Mouse (Mus musculus): ENCODE measurements around the gene Dpm2. TPM values are rescaled to one million over a fixed set of nuclear protein-coding genes. Genes with fewer than 3 reads are reported as not detected.

The Dpm2 gene
- polyA plus RNA-seq, 1 experiment, result 73.7 TPM

GRCm38 (mm10) chr2:32539452-32539981 is 31.1 kb upstream of the Dpm2 start:
- Histone ChIP-seq H3K27me3 (ENCODE audit: control insufficient read depth, insufficient read depth, insufficient read length) (no peaks in the 10 kb centered on the region), H3K79me2 (ENCODE audit: control insufficient read depth, insufficient read depth) (no peaks in the 10 kb centered on the region), H3K4me3 (ENCODE audit: insufficient read depth, poor library complexity, severe bottlenecking) (no peak overlapping the region), H3K36me3 (ENCODE audit: control insufficient read depth, insufficient read depth) (no peaks in the 10 kb centered on the region), H3ac (ENCODE audit: control insufficient read depth, insufficient read length, low read depth) (no peak overlapping the region), H3K79me3 (ENCODE audit: low read depth) (no peaks in the 10 kb centered on the region)
- TF ChIP-seq MYOD1 (IDR thresholded peaks at IDR 0.05; ENCODE audit: control insufficient read depth, insufficient read length, low read depth) (no peak), USF1 (IDR thresholded peaks at IDR 0.05; ENCODE audit: low read depth) (no peak), CTCF (IDR thresholded peaks at IDR 0.05; ENCODE audit: control insufficient read depth, insufficient read depth, insufficient read length) (no peak), CEBPB (IDR thresholded peaks at IDR 0.05; ENCODE audit: low read depth) (no peak), MAX (IDR thresholded peaks at IDR 0.05) (no peak), MYOG (IDR thresholded peaks at IDR 0.05; ENCODE audit: control insufficient read depth, extremely low read depth, insufficient read length) (no peak), FOSL1 (IDR thresholded peaks at IDR 0.05; ENCODE audit: insufficient read depth, low read length, poor library complexity, severe bottlenecking) (no peak)

GRCm38 (mm10) chr2:32541333-32541908 is 29.2 kb upstream of the Dpm2 start:
- no peaks in the 10 kb centered on the region for H3K36me3 ChIP-seq (ENCODE audit: control insufficient read depth, insufficient read depth)
- H3ac ChIP-seq (ENCODE audit: control insufficient read depth, insufficient read length, low read depth), result no peak overlapping the region
- no peak overlapping the region for H3K4me3 ChIP-seq (ENCODE audit: insufficient read depth, poor library complexity, severe bottlenecking)
- no peaks in the 10 kb centered on the region for H3K27me3 ChIP-seq (ENCODE audit: control insufficient read depth, insufficient read depth, insufficient read length)
- no peaks in the 10 kb centered on the region for H3K79me3 ChIP-seq (ENCODE audit: low read depth)
- TF ChIP-seq USF1 (IDR thresholded peaks at IDR 0.05; ENCODE audit: low read depth) (no peak), FOSL1 (IDR thresholded peaks at IDR 0.05; ENCODE audit: insufficient read depth, low read length, poor library complexity, severe bottlenecking) (no peak), CTCF (IDR thresholded peaks at IDR 0.05; ENCODE audit: control insufficient read depth, insufficient read depth, insufficient read length) (no peak), CEBPB (IDR thresholded peaks at IDR 0.05; ENCODE audit: low read depth) (no peak), MYOG (IDR thresholded peaks at IDR 0.05; ENCODE audit: control insufficient read depth, extremely low read depth, insufficient read length) (no peak), MAX (IDR thresholded peaks at IDR 0.05) (no peak), MYOD1 (IDR thresholded peaks at IDR 0.05; ENCODE audit: control insufficient read depth, insufficient read length, low read depth) (no peak)
- no peaks in the 10 kb centered on the region for H3K79me2 ChIP-seq (ENCODE audit: control insufficient read depth, insufficient read depth)

GRCm38 (mm10) chr2:32541986-32542573 is 28.6 kb upstream of the Dpm2 start:
- no peak overlapping the region for H3ac ChIP-seq (ENCODE audit: control insufficient read depth, insufficient read length, low read depth)
- H3K79me3 ChIP-seq (ENCODE audit: low read depth), result no peaks in the 10 kb centered on the region
- no peaks in the 10 kb centered on the region for H3K36me3 ChIP-seq (ENCODE audit: control insufficient read depth, insufficient read depth)
- H3K79me2 ChIP-seq (ENCODE audit: control insufficient read depth, insufficient read depth), result no peaks in the 10 kb centered on the region
- no peak for TF ChIP-seq USF1 (IDR thresholded peaks at IDR 0.05; ENCODE audit: low read depth)
- no peak for TF ChIP-seq MYOD1 (IDR thresholded peaks at IDR 0.05; ENCODE audit: control insufficient read depth, insufficient read length, low read depth)
- no peak for TF ChIP-seq FOSL1 (IDR thresholded peaks at IDR 0.05; ENCODE audit: insufficient read depth, low read length, poor library complexity, severe bottlenecking)
- no peak for TF ChIP-seq MAX (IDR thresholded peaks at IDR 0.05)
- no peak for TF ChIP-seq MYOG (IDR thresholded peaks at IDR 0.05; ENCODE audit: control insufficient read depth, extremely low read depth, insufficient read length)
- TF ChIP-seq CEBPB (IDR thresholded peaks at IDR 0.05; ENCODE audit: low read depth), result no peak
- no peak for TF ChIP-seq CTCF (IDR thresholded peaks at IDR 0.05; ENCODE audit: control insufficient read depth, insufficient read depth, insufficient read length)
- H3K4me3 ChIP-seq (ENCODE audit: insufficient read depth, poor library complexity, severe bottlenecking), result no peak overlapping the region
- H3K27me3 ChIP-seq (ENCODE audit: control insufficient read depth, insufficient read depth, insufficient read length), result no peaks in the 10 kb centered on the region

GRCm38 (mm10) chr2:32543031-32543449 is 27.6 kb upstream of the Dpm2 start:
- no peaks in the 10 kb centered on the region for H3K79me2 ChIP-seq (ENCODE audit: control insufficient read depth, insufficient read depth)
- H3K79me3 ChIP-seq (ENCODE audit: low read depth), result no peaks in the 10 kb centered on the region
- no peak overlapping the region for H3K4me3 ChIP-seq (ENCODE audit: insufficient read depth, poor library complexity, severe bottlenecking)
- TF ChIP-seq CTCF (IDR thresholded peaks at IDR 0.05; ENCODE audit: control insufficient read depth, insufficient read depth, insufficient read length), result no peak
- no peak for TF ChIP-seq MYOG (IDR thresholded peaks at IDR 0.05; ENCODE audit: control insufficient read depth, extremely low read depth, insufficient read length)
- TF ChIP-seq MAX (IDR thresholded peaks at IDR 0.05), result no peak
- TF ChIP-seq MYOD1 (IDR thresholded peaks at IDR 0.05; ENCODE audit: control insufficient read depth, insufficient read length, low read depth), result no peak
- TF ChIP-seq CEBPB (IDR thresholded peaks at IDR 0.05; ENCODE audit: low read depth), result no peak
- TF ChIP-seq FOSL1 (IDR thresholded peaks at IDR 0.05; ENCODE audit: insufficient read depth, low read length, poor library complexity, severe bottlenecking), result no peak
- no peak for TF ChIP-seq USF1 (IDR thresholded peaks at IDR 0.05; ENCODE audit: low read depth)
- no peaks in the 10 kb centered on the region for H3K36me3 ChIP-seq (ENCODE audit: control insufficient read depth, insufficient read depth)
- no peaks in the 10 kb centered on the region for H3K27me3 ChIP-seq (ENCODE audit: control insufficient read depth, insufficient read depth, insufficient read length)
- H3ac ChIP-seq (ENCODE audit: control insufficient read depth, insufficient read length, low read depth), result no peak overlapping the region

GRCm38 (mm10) chr2:32546951-32547350 is 23.7 kb upstream of the Dpm2 start:
- no peak overlapping the region for H3ac ChIP-seq (ENCODE audit: control insufficient read depth, insufficient read length, low read depth)
- H3K27me3 ChIP-seq (ENCODE audit: control insufficient read depth, insufficient read depth, insufficient read length), result no peaks in the 10 kb centered on the region
- H3K36me3 ChIP-seq (ENCODE audit: control insufficient read depth, insufficient read depth), result no peaks in the 10 kb centered on the region
- H3K79me2 ChIP-seq (ENCODE audit: control insufficient read depth, insufficient read depth), result no peaks in the 10 kb centered on the region
- H3K4me3 ChIP-seq (ENCODE audit: insufficient read depth, poor library complexity, severe bottlenecking), result no peak overlapping the region
- TF ChIP-seq CEBPB (IDR thresholded peaks at IDR 0.05; ENCODE audit: low read depth) (no peak), FOSL1 (IDR thresholded peaks at IDR 0.05; ENCODE audit: insufficient read depth, low read length, poor library complexity, severe bottlenecking) (no peak), MAX (IDR thresholded peaks at IDR 0.05) (no peak), MYOD1 (IDR thresholded peaks at IDR 0.05; ENCODE audit: control insufficient read depth, insufficient read length, low read depth) (no peak), USF1 (IDR thresholded peaks at IDR 0.05; ENCODE audit: low read depth) (no peak), CTCF (IDR thresholded peaks at IDR 0.05; ENCODE audit: control insufficient read depth, insufficient read depth, insufficient read length) (no peak), MYOG (IDR thresholded peaks at IDR 0.05; ENCODE audit: control insufficient read depth, extremely low read depth, insufficient read length) (no peak)
- H3K79me3 ChIP-seq (ENCODE audit: low read depth), result no peaks in the 10 kb centered on the region

Data from C2C12 (cell line).